Mouse (Mus musculus) ES-E14 (cell line): ENCODE measurements around the gene Casp8.
"Not testable (repeated sequence)": the region's sequence is repeated elsewhere in the genome, so short reads cannot be mapped to it uniquely, and the experiment has no call there.

Experiments
- CHD2 ChIP-seq: IDR thresholded peaks from 2 replicates; pipeline ENCODE4 v1.6.1; 2014; ENCODE audit warnings: mild to moderate bottlenecking, low read depth, low read length, inconsistent platforms
- HCFC1 ChIP-seq: IDR thresholded peaks from 2 replicates; pipeline ENCODE4 v1.6.1; 2012; ENCODE audit warnings: low read length, inconsistent platforms, borderline replicate concordance; ENCODE audit not compliant: insufficient read depth
- MAFK ChIP-seq: IDR thresholded peaks from 2 replicates; pipeline ENCODE4 v1.6.1; 2014; ENCODE audit warnings: mild to moderate bottlenecking, low read depth, low read length, inconsistent platforms; ENCODE audit not compliant: insufficient read depth
- ZNF384 ChIP-seq: IDR thresholded peaks from 2 replicates; pipeline ENCODE4 v1.6.1; 2012; ENCODE audit warnings: low read depth, low read length, inconsistent platforms

DNA sequence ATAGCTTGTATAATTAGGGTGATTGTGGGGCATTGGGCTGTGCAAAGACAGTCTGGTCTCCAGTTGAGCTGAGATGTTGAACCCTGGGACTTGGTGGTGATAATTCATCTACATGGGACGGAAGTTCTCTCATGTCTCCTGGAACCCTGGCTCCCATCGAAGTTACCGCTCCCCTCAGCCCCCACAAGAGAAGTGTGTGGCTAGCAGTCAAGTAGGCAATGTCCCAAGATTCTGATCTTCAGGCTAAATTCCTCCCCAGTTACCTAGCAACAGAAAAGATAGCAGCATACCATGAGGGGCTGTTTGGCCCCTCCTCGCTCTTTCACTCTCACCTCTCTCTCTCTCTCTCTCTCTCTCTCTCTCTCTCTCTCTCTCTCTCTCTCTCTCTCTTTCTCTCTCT lies 64.0 kb downstream of the Casp8 start:
- not testable (repeated sequence) for TF ChIP-seq HCFC1, MAFK, ZNF384, CHD2
